37 mouse cellular contexts compared by ENCODE assay signal in the genomic region with DNA sequence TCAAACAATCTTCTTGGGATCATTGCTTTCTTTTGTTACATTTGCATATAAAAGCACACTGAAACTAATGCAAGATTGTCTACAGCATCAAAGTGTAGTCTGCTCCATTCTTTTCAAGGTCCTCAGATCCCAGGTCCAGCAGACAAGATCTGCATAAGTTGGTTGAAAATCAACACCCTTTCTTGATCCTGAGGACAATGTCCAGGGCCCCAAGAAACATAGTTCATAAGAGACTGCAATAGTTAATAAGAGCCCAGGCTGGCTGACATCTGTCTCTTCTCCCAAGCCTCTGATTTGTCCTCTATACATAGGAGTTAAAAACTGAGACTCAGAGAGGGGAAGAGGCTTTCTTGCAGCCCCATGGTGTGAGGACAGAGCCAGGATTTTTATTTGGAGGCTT. TPM values are rescaled to one million over a fixed set of nuclear protein-coding genes. Genes with fewer than 3 reads are reported as not detected.
"Had no signal": no experiment of that assay in that cellular context is flagged by ENCODE, and none has a peak within 500 bp of the region (broad histone marks: within the 10 kb centered on the region; RNA-seq: fewer than 3 reads in every experiment).

No protein-coding gene starts in this region.

- H3K4me3 ChIP-seq: embryonic facial prominence, embryonic 10.5 days; embryonic facial prominence, embryonic 12.5 days; embryonic facial prominence, embryonic 13.5 days; embryonic facial prominence, embryonic 15.5 days; erythroblast, embryonic 14.5 days; forebrain, embryonic 10.5 days; forebrain, embryonic 12.5 days; forebrain, embryonic 13.5 days; forebrain, embryonic 15.5 days; gastrocnemius, adult 2 months had no signal

- H3K27ac ChIP-seq: embryonic facial prominence, embryonic 10.5 days; embryonic facial prominence, embryonic 12.5 days; embryonic facial prominence, embryonic 13.5 days; embryonic facial prominence, embryonic 15.5 days; forebrain, embryonic 10.5 days; forebrain, embryonic 12.5 days; forebrain, embryonic 13.5 days; forebrain, embryonic 15.5 days; gastrocnemius, adult 2 months had no signal

- H3K27me3 ChIP-seq: embryonic facial prominence, embryonic 12.5 days; embryonic facial prominence, embryonic 13.5 days; embryonic facial prominence, embryonic 15.5 days; forebrain, embryonic 13.5 days; forebrain, embryonic 15.5 days had no signal

- ATAC-seq: forebrain, embryonic 13.5 days; forebrain, embryonic 14.5 days; forebrain, embryonic 15.5 days; forebrain, embryonic 16.5 days; forebrain, postnatal 0 days had no signal

- H3K36me3 ChIP-seq: embryonic facial prominence, embryonic 10.5 days; embryonic facial prominence, embryonic 12.5 days; embryonic facial prominence, embryonic 13.5 days; embryonic facial prominence, embryonic 15.5 days; forebrain, embryonic 10.5 days; forebrain, embryonic 12.5 days; forebrain, embryonic 15.5 days had no signal

- H3K4me2 ChIP-seq: embryonic facial prominence, embryonic 12.5 days; embryonic facial prominence, embryonic 13.5 days; embryonic facial prominence, embryonic 15.5 days; forebrain, embryonic 12.5 days; forebrain, embryonic 13.5 days; forebrain, embryonic 15.5 days had no signal

- H3K9ac ChIP-seq: embryonic facial prominence, embryonic 12.5 days; embryonic facial prominence, embryonic 13.5 days; embryonic facial prominence, embryonic 15.5 days; forebrain, embryonic 12.5 days; forebrain, embryonic 13.5 days; forebrain, embryonic 15.5 days; forebrain, postnatal 0 days had no signal

- DNase-seq: cerebellum, adult 2 months; cerebellum, adult 8-10 months; cerebellum, adult 9-10 months; cerebellum, adult 9-11 months; cerebellum, postnatal 10 days; cerebellum, postnatal 14 days; cerebellum, postnatal 25 days; cerebellum, postnatal 36 days; embryo, embryonic 11 days; forebrain, postnatal 0 days; gastrocnemius, adult 2 months; gastrocnemius, postnatal 10 days; gastrocnemius, postnatal 14 days; gastrocnemius, postnatal 25 days; gastrocnemius, postnatal 36 days; heart, adult 18-20 months had no signal

- H3K4me1 ChIP-seq: embryonic facial prominence, embryonic 10.5 days; embryonic facial prominence, embryonic 12.5 days; embryonic facial prominence, embryonic 13.5 days; embryonic facial prominence, embryonic 15.5 days; forebrain, embryonic 10.5 days; forebrain, embryonic 12.5 days; forebrain, embryonic 13.5 days; forebrain, embryonic 15.5 days had no signal

- H3K9me3 ChIP-seq: embryonic facial prominence, embryonic 10.5 days; embryonic facial prominence, embryonic 13.5 days; embryonic facial prominence, embryonic 15.5 days; forebrain, embryonic 10.5 days; forebrain, embryonic 12.5 days; forebrain, embryonic 13.5 days; forebrain, embryonic 15.5 days had no signal

RNA-seq across cellular contexts. Expression of a gene that starts 14.6 kb away (rescaled TPM):
- total RNA-seq: common myeloid progenitor, adult 5-6 weeks; forebrain, postnatal 0 days; gastrocnemius, adult 2 months; gastrocnemius, adult 8-10 months; gastrocnemius, postnatal 10 days; gastrocnemius, postnatal 14 days; gastrocnemius, postnatal 25 days; gastrocnemius, postnatal 36 days; gastrocnemius, postnatal 4 days; granulocyte monocyte progenitor cell, adult 5-6 weeks; heart, adult 18-20 months had no signal
- polyA plus RNA-seq: cerebellum, adult 2 months; cortical plate, adult 2 months; embryonic facial prominence, embryonic 10.5 days; embryonic facial prominence, embryonic 11.5 days; embryonic facial prominence, embryonic 12.5 days; embryonic facial prominence, embryonic 13.5 days; embryonic facial prominence, embryonic 14.5 days; embryonic facial prominence, embryonic 15.5 days; erythroblast, embryonic 14.5 days; forebrain, embryonic 10.5 days; forebrain, embryonic 11.5 days; forebrain, embryonic 12.5 days; forebrain, embryonic 13.5 days; forebrain, embryonic 14.5 days; forebrain, embryonic 15.5 days; forebrain, embryonic 16.5 days; forebrain, postnatal 0 days; frontal cortex, adult 2 months had no signal

RNA-seq across cellular contexts. Expression of a gene that starts 20.6 kb away (rescaled TPM):
- total RNA-seq: common myeloid progenitor, adult 5-6 weeks; forebrain, postnatal 0 days; gastrocnemius, adult 2 months; gastrocnemius, adult 8-10 months; gastrocnemius, postnatal 10 days; gastrocnemius, postnatal 14 days; gastrocnemius, postnatal 25 days; granulocyte monocyte progenitor cell, adult 5-6 weeks; heart, adult 18-20 months had no signal
- polyA plus RNA-seq: cerebellum, adult 2 months; cortical plate, adult 2 months; embryonic facial prominence, embryonic 10.5 days; embryonic facial prominence, embryonic 11.5 days; embryonic facial prominence, embryonic 12.5 days; embryonic facial prominence, embryonic 13.5 days; embryonic facial prominence, embryonic 14.5 days; embryonic facial prominence, embryonic 15.5 days; erythroblast, embryonic 14.5 days; forebrain, embryonic 10.5 days; forebrain, embryonic 11.5 days; forebrain, embryonic 12.5 days; forebrain, embryonic 13.5 days; forebrain, embryonic 14.5 days; forebrain, embryonic 15.5 days; forebrain, embryonic 16.5 days; forebrain, postnatal 0 days; frontal cortex, adult 2 months; gonadal fat pad, adult 2 months had no signal
